Mouse (Mus musculus): Measurements from ENCODE around the gene Gsto2.

Gene Gsto2

GRCm38 (mm10) chr19:47857957-47858942 lies 7.1 kb upstream of the Gsto2 start:
- no peak for DNase-seq

GRCm38 (mm10) chr19:47859180-47859579 lies 6.2 kb upstream of the Gsto2 start:
- no peak for DNase-seq

- no peak for DNase-seq
Measured at GRCm38 (mm10) chr19:47862581-47862980, 2.8 kb upstream of the Gsto2 start.

GRCm38 (mm10) chr19:47864051-47864450 lies 1.3 kb upstream of the Gsto2 start:
- no peak for DNase-seq

GRCm38 (mm10) chr19:47864721-47865120 lies 613 bp upstream of the Gsto2 start:
- no peak for DNase-seq

GRCm38 (mm10) chr19:47867628-47868175 lies 2.4 kb downstream of the Gsto2 start:
- no peak for DNase-seq

GRCm38 (mm10) chr19:47868951-47869350 lies 3.6 kb downstream of the Gsto2 start:
- no peak for DNase-seq

- no peak for DNase-seq
Measured at GRCm38 (mm10) chr19:47869516-47869915, 4.2 kb downstream of the Gsto2 start.

GRCm38 (mm10) chr19:47870102-47870666 lies 4.8 kb downstream of the Gsto2 start:
- no peak for DNase-seq

GRCm38 (mm10) chr19:47871515-47871914 lies 6.2 kb downstream of the Gsto2 start:
- DNase-seq: no peak

GRCm38 (mm10) chr19:47876252-47876651 lies 10.9 kb downstream of the Gsto2 start:
- no peak for DNase-seq

GRCm38 (mm10) chr19:47881538-47881937 lies 16.2 kb downstream of the Gsto2 start:
- no peak for DNase-seq

GRCm38 (mm10) chr19:47882151-47882881 lies 17.0 kb downstream of the Gsto2 start:
- peak; percentile 67 to 86 for DNase-seq

GRCm38 (mm10) chr19:47882882-47883254 lies 17.5 kb downstream of the Gsto2 start:
- no peak for DNase-seq

GRCm38 (mm10) chr19:47884296-47885085 lies 19.2 kb downstream of the Gsto2 start:
- peak in 1 of 2 experiments; percentile 35 for DNase-seq

GRCm38 (mm10) chr19:47885191-47885743 lies 19.9 kb downstream of the Gsto2 start:
- DNase-seq: no peak

GRCm38 (mm10) chr19:47885886-47886285 lies 20.6 kb downstream of the Gsto2 start:
- no peak for DNase-seq

GRCm38 (mm10) chr19:47886617-47887016 lies 21.3 kb downstream of the Gsto2 start:
- DNase-seq: no peak

GRCm38 (mm10) chr19:47887417-47887816 lies 22.1 kb downstream of the Gsto2 start:
- DNase-seq: peak; percentile 59 to 64

- peak; percentile 55 to 72 for DNase-seq
Measured at GRCm38 (mm10) chr19:47888037-47888436, 22.7 kb downstream of the Gsto2 start.

- DNase-seq: no peak
Measured at GRCm38 (mm10) chr19:47890489-47891130, 25.3 kb downstream of the Gsto2 start.

Measured in spleen, adult 18-20 months (tissue).